Mouse (Mus musculus) stomach, embryonic 14.5 days (tissue): ENCODE measurements around the gene Gm884. TPM values are rescaled to one million over a fixed set of nuclear protein-coding genes. Genes with fewer than 3 reads are reported as not detected.

ENCODE experiments used
- ATAC-seq: fragments of 200-750 bp; cut with Nextera tagmentation; 2 replicates; pipeline ENCODE4 v1.8.0; 2017; ENCODE audit warnings: low read depth, moderate TSS enrichment; ENCODE audit not compliant: insufficient number of reproducible peaks, insufficient read depth, low FRiP score
- H3K27ac ChIP-seq: fragments of 300-500 bp; sonication (generic); 2 replicates; pipeline ENCODE4 v1.5.1; 2014; ENCODE audit warnings: mild to moderate bottlenecking, low read length, moderate library complexity, mixed read lengths
- H3K27me3 ChIP-seq: fragments of 300-500 bp; sonication (generic); 2 replicates; pipeline ENCODE4 v1.6.1; 2014; ENCODE audit warnings: low read length, control low read depth, mixed read lengths; ENCODE audit not compliant: control insufficient read depth, insufficient read depth
- H3K36me3 ChIP-seq: fragments of 300-500 bp; sonication (generic); 2 replicates; pipeline ENCODE4 v1.6.1; 2014; ENCODE audit warnings: mild to moderate bottlenecking, control low read depth, low read length, moderate library complexity, mixed read lengths; ENCODE audit not compliant: control insufficient read depth, insufficient read depth
- H3K4me1 ChIP-seq: fragments of 300-500 bp; sonication (generic); 2 replicates; pipeline ENCODE4 v1.6.1; 2014; ENCODE audit warnings: low read length, control low read depth, mixed read lengths; ENCODE audit not compliant: control insufficient read depth, insufficient read depth
- H3K4me2 ChIP-seq: fragments of 300-500 bp; sonication (generic); replicated peaks from 2 replicates; pipeline ENCODE4 v1.6.1; 2014; ENCODE audit warnings: low read depth, low read length, control low read depth
- H3K4me3 ChIP-seq: fragments of 300-500 bp; sonication (generic); 2 replicates; pipeline ENCODE4 v1.5.1; 2014; ENCODE audit warnings: low read depth, low read length, control low read depth
- H3K9ac ChIP-seq: fragments of 300-500 bp; sonication (generic); replicated peaks from 2 replicates; pipeline ENCODE4 v1.6.1; 2014; ENCODE audit warnings: low read depth, mild to moderate bottlenecking, control low read depth, low read length, moderate library complexity, mixed read lengths
- H3K9me3 ChIP-seq: fragments of 300-500 bp; sonication (generic); 2 replicates; pipeline ENCODE4 v1.6.1; 2016; ENCODE audit warnings: low read depth, low read length, control low read depth; ENCODE audit not compliant: control insufficient read depth
- WGBS: fragments of 180-500 bp; shearing (Covaris S2); extraction: QIAGEN DNeasy Blood & Tissue Kit; methylation state at CpG from one replicate; pipeline ENCODE4 v1.1.7; 2014; 5-methylcytosine and 5-hydroxymethylcytosine counted together
- polyA plus RNA-seq: library from polyadenylated mRNA; unstranded; fragments of >200 nt; fragmentation: Nextera tagmentation; extraction: Ambion mirVana; gene quantifications from 2 replicates; pipeline ENCODE4 v1.2.1, GENCODE M21; 2014

The Gm884 gene
- polyA plus RNA-seq, 1 experiment from 2014 or later = not detected

DNA sequence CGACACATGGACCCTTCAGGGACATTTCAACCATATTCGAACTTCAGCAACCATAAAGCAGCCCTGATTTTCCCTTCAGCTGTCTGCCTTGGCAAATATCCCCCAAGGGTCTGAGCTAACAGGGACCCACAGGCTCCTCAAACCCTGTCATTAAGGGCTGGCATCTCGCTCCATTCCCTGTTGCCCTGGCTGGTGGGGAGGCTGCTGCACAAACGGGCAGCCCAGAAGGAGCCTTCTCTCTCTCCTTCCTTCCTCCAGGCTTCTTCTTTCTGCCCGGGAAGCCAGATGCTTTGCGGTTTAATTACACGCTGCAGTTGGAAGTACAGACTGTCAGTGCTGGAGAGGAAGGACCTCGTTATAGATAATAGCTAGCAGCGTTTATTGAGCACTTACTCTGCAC is 22.3 kb upstream of the Gm884 start:
- WGBS = 70% methylated on average over 9 of the region's 9 CpGs
- ATAC-seq = no peak
- Histone ChIP-seq H3K4me2 (no peak overlapping the region), H3K9me3 (no peaks in the 10 kb centered on the region), H3K9ac (no peak overlapping the region), H3K27ac (no peak overlapping the region), H3K27me3 (peaks cover 14% of the 10 kb centered on the region), H3K4me3 (no peak overlapping the region), H3K36me3 (no peaks in the 10 kb centered on the region), H3K4me1 (no peaks in the 10 kb centered on the region)

DNA sequence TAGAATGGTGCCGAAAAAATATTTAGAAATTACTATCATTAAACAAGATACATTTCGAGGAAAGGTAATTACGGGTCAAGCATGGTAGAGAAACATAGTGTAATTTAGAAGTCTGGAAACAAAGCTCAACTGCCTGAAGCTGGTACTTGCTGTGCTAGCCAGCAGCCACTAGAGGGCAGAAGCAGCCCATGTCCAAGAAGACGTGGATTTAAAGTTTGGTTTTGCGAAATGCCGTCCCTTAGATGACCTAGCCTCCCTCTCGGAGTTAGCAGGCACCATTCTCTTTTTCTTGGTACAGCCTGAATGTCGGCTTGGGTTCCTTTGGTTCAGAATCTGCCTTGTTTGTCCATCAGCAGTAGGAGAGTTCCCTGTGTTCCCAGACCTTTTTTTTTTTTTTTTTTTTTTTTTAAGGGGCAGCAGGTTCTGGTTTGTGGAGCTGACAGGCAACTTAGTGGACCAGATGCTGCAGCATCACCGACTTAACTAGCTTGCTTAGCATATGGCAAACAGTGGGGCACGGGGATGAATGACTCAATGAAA is 18.5 kb upstream of the Gm884 start:
- 4% methylated on average over 10 of the region's 10 CpGs for WGBS
- no peak overlapping the region for H3K4me3 ChIP-seq
- no peak for ATAC-seq
- H3K36me3 ChIP-seq = no peaks in the 10 kb centered on the region
- no peak overlapping the region for H3K9ac ChIP-seq
- H3K27ac ChIP-seq = no peak overlapping the region
- H3K27me3 ChIP-seq = peaks cover 3% of the 10 kb centered on the region; the same call in 1 of the 2 replicates
- H3K4me1 ChIP-seq = no peaks in the 10 kb centered on the region
- no peak overlapping the region for H3K4me2 ChIP-seq
- no peaks in the 10 kb centered on the region for H3K9me3 ChIP-seq

DNA sequence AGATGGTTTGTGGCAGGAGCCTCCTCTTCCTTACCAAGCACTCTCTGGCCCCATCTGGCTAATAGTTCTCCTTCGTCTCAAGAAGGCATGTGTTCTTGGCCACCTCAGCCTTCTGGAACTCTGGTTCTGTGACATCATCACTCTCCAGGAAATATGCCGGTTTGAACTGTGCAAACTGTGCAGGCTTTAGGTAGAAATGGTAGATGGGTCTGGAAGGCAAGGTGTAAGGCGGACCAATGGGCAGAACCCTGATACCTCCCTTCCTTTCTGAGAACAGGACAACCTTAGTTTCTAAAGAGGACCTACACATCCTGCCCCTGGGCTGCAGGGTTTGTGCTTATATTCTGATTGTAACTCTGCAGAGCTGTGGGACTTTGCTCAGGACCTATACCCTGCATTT is 17.9 kb upstream of the Gm884 start, which contains the start of gene Lyzl6:
Gene Lyzl6 (minus strand): TSS at position 101 of the 400 bp plus-strand sequence.
- H3K4me2 ChIP-seq = no peak within 1 kb of the TSS
- ATAC-seq = no peak
- WGBS = 71% methylated on average over 3 of the region's 3 CpGs

DNA sequence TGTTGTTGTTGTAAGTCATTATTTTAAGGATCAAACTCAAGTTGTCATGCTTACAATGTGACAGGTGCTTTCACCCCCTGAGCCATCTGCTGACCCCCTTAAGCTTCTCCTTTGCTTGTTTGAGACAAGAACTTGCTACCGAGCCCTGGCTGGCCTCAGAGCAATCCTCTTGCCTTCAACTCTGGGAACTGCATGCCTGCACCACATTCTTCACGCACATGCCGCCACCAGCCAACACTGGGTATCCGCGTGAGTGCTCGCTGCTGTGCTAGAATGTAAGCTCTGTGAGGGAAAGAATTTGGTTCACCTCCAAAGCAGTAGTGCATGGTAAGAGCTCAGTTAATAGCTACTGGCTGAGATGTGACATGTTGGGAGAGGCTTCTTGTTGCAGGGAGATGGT is 15.3 kb upstream of the Gm884 start:
- H3K27ac ChIP-seq = no peak overlapping the region
- H3K36me3 ChIP-seq = no peaks in the 10 kb centered on the region
- H3K4me2 ChIP-seq = no peak overlapping the region
- no peak overlapping the region for H3K9ac ChIP-seq
- H3K4me3 ChIP-seq = no peak overlapping the region
- ATAC-seq = no peak
- H3K4me1 ChIP-seq = no peaks in the 10 kb centered on the region
- 72% methylated on average over 6 of the region's 6 CpGs for WGBS
- no peaks in the 10 kb centered on the region for H3K9me3 ChIP-seq
- peaks cover 3% of the 10 kb centered on the region; the same call in 1 of the 2 replicates for H3K27me3 ChIP-seq

More for the DNA sequence above, 17.9 kb upstream of the Gm884 start, which contains the start of gene Lyzl6:
- no peak within 1 kb of the TSS for H3K27ac ChIP-seq
- H3K27me3 ChIP-seq = peaks cover 3% of the 10 kb centered on the region; the same call in 1 of the 2 replicates
- no peaks in the 10 kb centered on the region for H3K4me1 ChIP-seq
- no peak within 1 kb of the TSS for H3K9ac ChIP-seq
- no peaks in the 10 kb centered on the region for H3K9me3 ChIP-seq
- no peaks in the 10 kb centered on the region for H3K36me3 ChIP-seq
- no peak within 1 kb of the TSS for H3K4me3 ChIP-seq

DNA sequence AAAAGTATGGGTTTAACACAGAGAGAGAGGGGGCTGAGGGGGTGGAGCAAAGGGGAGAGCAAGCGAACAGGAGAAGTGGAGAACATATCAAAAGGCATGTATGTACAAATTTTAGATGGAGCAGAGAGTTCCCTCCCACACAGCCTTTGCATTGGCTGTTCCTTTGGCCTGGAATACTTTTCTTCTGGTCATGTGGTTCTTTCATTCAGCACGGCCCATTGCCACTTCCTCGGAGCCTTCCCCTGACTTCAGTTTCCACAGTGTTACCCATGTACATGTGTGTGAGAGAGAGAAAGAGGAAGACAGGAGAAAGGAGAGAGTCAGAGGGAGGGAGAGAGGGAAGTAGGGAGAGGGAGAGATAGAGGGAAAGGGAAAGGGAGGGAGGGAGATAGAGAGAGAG is 14.5 kb upstream of the Gm884 start:
- Histone ChIP-seq H3K9me3 (no peaks in the 10 kb centered on the region), H3K36me3 (no peaks in the 10 kb centered on the region), H3K9ac (no peak overlapping the region), H3K27ac (no peak overlapping the region), H3K4me2 (no peak overlapping the region), H3K4me3 (no peak overlapping the region), H3K4me1 (no peaks in the 10 kb centered on the region), H3K27me3 (peaks cover 1% of the 10 kb centered on the region; the same call in 1 of the 2 replicates)
- 79% methylated on average over 3 of the region's 3 CpGs for WGBS
- ATAC-seq = no peak

DNA sequence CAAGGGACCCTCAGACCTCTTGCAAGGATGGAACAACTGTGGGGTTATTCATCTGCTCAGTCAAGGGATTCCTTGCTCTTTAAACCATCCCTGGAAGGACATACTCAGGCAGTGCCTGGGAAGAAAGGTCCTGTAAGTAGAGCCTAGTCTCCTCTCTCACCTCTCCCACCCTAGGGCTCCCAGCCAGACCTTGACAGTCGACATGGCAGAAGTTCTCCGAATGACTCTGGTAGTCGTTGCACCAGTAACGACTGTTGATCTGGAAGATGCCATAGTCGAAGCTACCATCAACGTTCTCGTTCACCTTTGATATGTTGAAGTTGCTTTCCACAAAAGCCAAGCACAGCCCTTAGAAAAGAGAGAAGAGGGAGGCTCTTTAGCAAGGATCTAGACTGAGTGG is 13.9 kb upstream of the Gm884 start:
- 88% methylated on average over 7 of the region's 7 CpGs for WGBS

DNA sequence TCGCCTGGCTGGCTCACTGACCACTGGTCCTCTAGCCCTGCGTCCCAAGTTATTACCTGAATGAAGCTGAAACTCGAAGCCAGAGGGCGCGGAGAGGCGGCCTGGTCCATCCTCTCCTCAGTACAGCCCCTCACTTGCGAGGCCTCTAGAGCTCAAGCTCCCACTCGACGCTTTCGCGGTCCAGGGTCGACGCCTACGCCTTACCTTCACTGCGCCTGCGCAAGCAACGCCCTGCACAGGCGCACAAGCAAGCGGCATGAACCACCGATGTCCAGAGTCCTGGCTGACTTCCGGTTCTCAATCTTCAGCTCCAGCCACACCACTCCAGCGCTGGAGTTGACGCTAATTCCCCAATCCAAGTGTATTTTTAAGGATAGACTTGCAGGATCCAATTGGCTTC is 6.5 kb upstream of the Gm884 start:
- H3K9me3 ChIP-seq = no peaks in the 10 kb centered on the region
- no peak overlapping the region for H3K4me2 ChIP-seq
- ATAC-seq = no peak
- H3K27ac ChIP-seq = no peak overlapping the region
- H3K4me3 ChIP-seq = no peak overlapping the region
- no peaks in the 10 kb centered on the region for H3K4me1 ChIP-seq
- 74% methylated on average over 23 of the region's 23 CpGs for WGBS
- no peaks in the 10 kb centered on the region for H3K36me3 ChIP-seq
- H3K9ac ChIP-seq = no peak overlapping the region
- H3K27me3 ChIP-seq = no peaks in the 10 kb centered on the region

More for the DNA sequence above, 13.9 kb upstream of the Gm884 start:
- no peaks in the 10 kb centered on the region for H3K27me3 ChIP-seq
- no peak overlapping the region for H3K4me2 ChIP-seq
- H3K4me1 ChIP-seq = no peaks in the 10 kb centered on the region
- H3K27ac ChIP-seq = no peak overlapping the region
- H3K9me3 ChIP-seq = no peaks in the 10 kb centered on the region
- no peak overlapping the region for H3K4me3 ChIP-seq
- no peak overlapping the region for H3K9ac ChIP-seq
- H3K36me3 ChIP-seq = no peaks in the 10 kb centered on the region
- no peak for ATAC-seq

DNA sequence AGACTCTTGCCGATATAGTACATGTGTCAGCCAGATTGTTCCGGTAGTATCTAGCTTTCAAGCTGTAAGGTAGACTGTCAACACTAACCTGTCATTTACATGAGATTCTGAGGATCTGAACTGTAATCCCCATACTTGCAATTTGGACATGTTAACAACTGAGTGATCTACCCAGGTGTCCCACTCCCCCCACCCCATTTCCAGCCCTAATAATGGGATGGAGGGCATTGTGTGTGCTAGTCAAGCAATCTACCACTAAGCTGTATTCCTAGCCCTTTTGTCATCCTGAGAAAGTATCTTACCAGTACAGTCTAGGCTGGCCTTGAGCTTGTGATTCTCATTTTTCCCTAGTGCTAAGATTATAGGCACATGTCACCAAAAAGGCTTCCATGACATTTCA is 10.2 kb downstream of the Gm884 start:
- H3K36me3 ChIP-seq = no peaks in the 10 kb centered on the region
- WGBS = 86% methylated on average over 2 of the region's 2 CpGs
- ATAC-seq = no peak

DNA sequence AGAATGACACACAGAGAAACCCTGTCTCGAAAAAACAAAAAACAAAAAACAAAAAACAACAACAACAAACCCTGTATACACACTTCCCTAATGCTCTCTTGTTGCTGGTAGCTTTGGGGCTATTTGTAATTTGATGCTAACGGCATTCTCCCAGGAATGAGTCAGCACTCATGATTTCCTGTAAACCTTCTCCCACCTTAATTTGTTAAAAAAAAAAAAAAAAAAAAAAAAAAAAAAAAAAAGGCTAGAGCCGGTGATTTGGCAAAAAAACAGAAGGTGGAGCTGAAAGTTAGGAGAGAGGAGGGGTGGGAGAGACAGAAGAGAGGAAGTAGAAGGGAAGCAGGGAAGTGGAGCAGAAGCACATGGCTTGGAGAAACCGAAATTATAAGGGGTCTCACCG is 14.3 kb downstream of the Gm884 start:
- no peak for ATAC-seq
- WGBS = 60% methylated on average over 5 of the region's 5 CpGs
- H3K9ac ChIP-seq = no peak overlapping the region
- no peak overlapping the region for H3K4me2 ChIP-seq
- no peaks in the 10 kb centered on the region for H3K9me3 ChIP-seq
- H3K27me3 ChIP-seq = no peaks in the 10 kb centered on the region
- H3K4me3 ChIP-seq = no peak overlapping the region
- H3K4me1 ChIP-seq = no peaks in the 10 kb centered on the region
- no peak overlapping the region for H3K27ac ChIP-seq
- no peaks in the 10 kb centered on the region for H3K36me3 ChIP-seq

More for the DNA sequence above, 10.2 kb downstream of the Gm884 start:
- Histone ChIP-seq H3K9ac (no peak overlapping the region), H3K4me1 (no peaks in the 10 kb centered on the region), H3K4me3 (no peak overlapping the region), H3K4me2 (no peak overlapping the region), H3K27ac (no peak overlapping the region), H3K9me3 (no peaks in the 10 kb centered on the region), H3K27me3 (no peaks in the 10 kb centered on the region)
